Mouse (Mus musculus) testis, adult 2 months (tissue): Measurements from ENCODE around the gene Apba3. TPM values are rescaled to one million over a fixed set of nuclear protein-coding genes. Genes with fewer than 3 reads are reported as not detected.
A peak's percentile ranks its signal among the peaks of the same experiment; 100 is the strongest.

Source experiments
- H3K27ac ChIP-seq: fragments of 200-500 bp; 2 replicates; pipeline ENCODE4 v1.5.1; 2012; ENCODE audit warnings: low read depth, low read length; ENCODE audit not compliant: control insufficient read depth, insufficient read depth
- H3K27me3 ChIP-seq: fragments of 200-500 bp; 2 replicates; pipeline ENCODE4 v1.6.1; 2012; ENCODE audit warnings: mild to moderate bottlenecking, low read length, moderate library complexity; ENCODE audit not compliant: control insufficient read depth, insufficient read depth
- H3K36me3 ChIP-seq: fragments of 200-500 bp; 2 replicates; pipeline ENCODE4 v1.6.1; 2012; ENCODE audit warnings: mild to moderate bottlenecking, low read length; ENCODE audit not compliant: control insufficient read depth, insufficient read depth
- H3K4me1 ChIP-seq: fragments of 200-500 bp; 2 replicates; pipeline ENCODE4 v1.6.1; 2012; ENCODE audit warnings: low read length; ENCODE audit not compliant: control insufficient read depth, insufficient read depth
- H3K4me3 ChIP-seq: fragments of 200-500 bp; 2 replicates; pipeline ENCODE4 v1.5.1; 2012; ENCODE audit warnings: low read depth, mild to moderate bottlenecking, low read length, moderate library complexity, mixed read lengths; ENCODE audit not compliant: control insufficient read depth
- CTCF ChIP-seq: fragments of 200-500 bp; IDR thresholded peaks from 2 replicates; pipeline ENCODE4 v1.5.1; 2012; ENCODE audit warnings: low read depth, mild to moderate bottlenecking, inconsistent platforms, low read length, moderate library complexity; ENCODE audit not compliant: control insufficient read depth, insufficient read depth, insufficient replicate concordance
- POLR2A ChIP-seq: fragments of 200-500 bp; IDR thresholded peaks from 2 replicates; pipeline ENCODE4 v1.6.1; 2012; ENCODE audit warnings: low read depth, mild to moderate bottlenecking, inconsistent platforms, low read length, moderate library complexity; ENCODE audit not compliant: control insufficient read depth
- polyA plus RNA-seq: library from polyadenylated mRNA; depleted of rRNA; stranded (reverse); fragments of >200 nt; gene quantifications from 2 replicates; pipeline ENCODE4 v1.2.3, GENCODE M21; 2012; rRNA removed

Apba3 gene
- polyA plus RNA-seq, 1 experiment, result 53.5 TPM

- Histone ChIP-seq H3K27ac (peak within 1 kb of the TSS; percentile 94), H3K27me3 (no peaks in the 10 kb centered on the region), H3K36me3 (no peaks in the 10 kb centered on the region; the same call in 1 of the 2 replicates), H3K4me3 (peak within 1 kb of the TSS; percentile 98), H3K4me1 (peaks cover 13% of the 10 kb centered on the region)
- peak; percentile 65; the same call in 1 of the 2 replicates for TF ChIP-seq POLR2A
- TF ChIP-seq CTCF, result 0 out of 2 replicates have a peak, but pooled peaks have one; percentile 1
Measured at GRCm38 (mm10) chr10:81320550-81321347, 54.0 kb downstream of the Apba3 start, which contains the start of gene Cactin. Cactin (plus strand) TSS chr10:81321103.

GRCm38 (mm10) chr10:81321436-81321835 lies 54.7 kb downstream of the Apba3 start:
- Histone ChIP-seq H3K36me3 (no peaks in the 10 kb centered on the region; the same call in 1 of the 2 replicates), H3K27ac (peak overlapping the region; percentile 94)

GRCm38 (mm10) chr10:81322444-81322843 lies 55.7 kb downstream of the Apba3 start:
- Histone ChIP-seq H3K36me3 (no peaks in the 10 kb centered on the region; the same call in 1 of the 2 replicates), H3K4me3 (no peak overlapping the region), H3K4me1 (peaks cover 13% of the 10 kb centered on the region), H3K27ac (no peak overlapping the region), H3K27me3 (no peaks in the 10 kb centered on the region)
- no peak for TF ChIP-seq POLR2A
- TF ChIP-seq CTCF, result no peak

More at GRCm38 (mm10) chr10:81321436-81321835, 54.7 kb downstream of the Apba3 start:
- H3K4me3 ChIP-seq, result peak overlapping the region; percentile 98
- peaks cover 13% of the 10 kb centered on the region for H3K4me1 ChIP-seq
- TF ChIP-seq POLR2A, result no peak
- TF ChIP-seq CTCF, result no peak
- no peaks in the 10 kb centered on the region for H3K27me3 ChIP-seq

Other genes starting within 250 kb of the Apba3 start
- 0.95 and 1.4 TPM in 2 replicates for gene Diras1, start 241.3 kb upstream of the Apba3 start, polyA plus RNA-seq
- 39.6 and 46.3 TPM in 2 replicates for gene Slc39a3, start 229.5 kb upstream of the Apba3 start, polyA plus RNA-seq
- 203 and 224 TPM in 2 replicates for gene Sgta, start 206.8 kb upstream of the Apba3 start, polyA plus RNA-seq
- 318 and 378 TPM in 2 replicates for gene Thop1, start 196.9 kb upstream of the Apba3 start, polyA plus RNA-seq
- 0.40 and 0.70 TPM in 2 replicates for gene Creb3l3, start 168.1 kb upstream of the Apba3 start, polyA plus RNA-seq
- 147 and 192 TPM in 2 replicates for gene Map2k2, start 161.0 kb upstream of the Apba3 start, polyA plus RNA-seq
- gene Zbtb7a, start 131.7 kb upstream of the Apba3 start, polyA plus RNA-seq, result 5.6 and 6.0 TPM in 2 replicates
- gene Pias4, start 99.0 kb upstream of the Apba3 start, polyA plus RNA-seq, result 164 and 184 TPM in 2 replicates
- 1,507 and 1,673 TPM in 2 replicates for gene Eef2, start 90.3 kb upstream of the Apba3 start, polyA plus RNA-seq
- 52.6 and 61.6 TPM in 2 replicates for gene Dapk3, start 84.0 kb upstream of the Apba3 start, polyA plus RNA-seq
- 1.4 and 1.8 TPM in 2 replicates for gene 4930442H23Rik, start 83.1 kb upstream of the Apba3 start, polyA plus RNA-seq
- not detected in 2 replicates for gene Nmrk2, start 64.9 kb upstream of the Apba3 start, polyA plus RNA-seq
- 0.25 and 0.26 TPM in 2 replicates for gene Atcay, start 36.1 kb upstream of the Apba3 start, polyA plus RNA-seq
- 11.6 and 12.5 TPM in 2 replicates for gene Zfr2, start 33.8 kb upstream of the Apba3 start, polyA plus RNA-seq
- 3.0 and 3.5 TPM in 2 replicates for gene Matk, start 14.0 kb upstream of the Apba3 start, polyA plus RNA-seq
- 181 and 261 TPM in 2 replicates for gene Mrpl54, start within 50 bp of the Apba3 start, polyA plus RNA-seq
- gene Tjp3, start 24.6 kb downstream of the Apba3 start, polyA plus RNA-seq, result 0.56 and 0.99 TPM in 2 replicates
- gene Pip5k1c, start 26.0 kb downstream of the Apba3 start, polyA plus RNA-seq, result 10.1 and 10.4 TPM in 2 replicates
- gene Cactin, start 54.1 kb downstream of the Apba3 start, polyA plus RNA-seq, result 13.4 and 16.5 TPM in 2 replicates
- 0.47 and 0.91 TPM in 2 replicates for gene Tbxa2r, start 61.8 kb downstream of the Apba3 start, polyA plus RNA-seq
- gene Gipc3, start 76.3 kb downstream of the Apba3 start, polyA plus RNA-seq, result 3.3 and 4.1 TPM in 2 replicates
- gene Hmg20b, start 83.5 kb downstream of the Apba3 start, polyA plus RNA-seq, result 23.0 and 27.7 TPM in 2 replicates
- gene Mfsd12, start 90.5 kb downstream of the Apba3 start, polyA plus RNA-seq, result 33.1 and 39.7 TPM in 2 replicates
- gene 4930404N11Rik, start 98.9 kb downstream of the Apba3 start, polyA plus RNA-seq, result 273 and 296 TPM in 2 replicates
- 161 and 178 TPM in 2 replicates for gene Fzr1, start 111.6 kb downstream of the Apba3 start, polyA plus RNA-seq
- 38.5 and 46.3 TPM in 2 replicates for gene Dohh, start 117.5 kb downstream of the Apba3 start, polyA plus RNA-seq
- 1.2 and 1.6 TPM in 2 replicates for gene Gm48551, start 117.5 kb downstream of the Apba3 start, polyA plus RNA-seq
- gene Gm48552, start 122.0 kb downstream of the Apba3 start, polyA plus RNA-seq, result 0.65 TPM in 1 of 2 replicates, not detected in the other
- 3,568 and 3,612 TPM in 2 replicates for gene Smim24, start 126.1 kb downstream of the Apba3 start, polyA plus RNA-seq
- 9.8 and 9.9 TPM in 2 replicates for gene Nfic, start 188.7 kb downstream of the Apba3 start, polyA plus RNA-seq
- gene Celf5, start 215.7 kb downstream of the Apba3 start, polyA plus RNA-seq, result 147 and 163 TPM in 2 replicates
- gene Ncln, start 229.4 kb downstream of the Apba3 start, polyA plus RNA-seq, result 70.4 and 71.3 TPM in 2 replicates
- gene S1pr4, start 233.2 kb downstream of the Apba3 start, polyA plus RNA-seq, result 0.04 and 0.13 TPM in 2 replicates